Mouse (Mus musculus) stomach, postnatal 0 days (tissue): ENCODE results near the gene Gm26920.

Source experiments
- CTCF ChIP-seq: IDR thresholded peaks from 2 replicates; pipeline ENCODE4 v1.5.1; 2016; ENCODE audit warnings: antibody characterized with exemption, low read depth, mild to moderate bottlenecking, moderate library complexity
- EP300 ChIP-seq: optimal IDR thresholded peaks from 2 replicates; pipeline ENCODE3; 2016; ENCODE audit warnings: antibody characterized with exemption

GRCm38 (mm10) chr7:30044354-30044753 is 45.9 kb downstream of the Gm26920 start:
- TF ChIP-seq CTCF = no peak
- TF ChIP-seq EP300 = no peak
